ENCODE assay signal across 28 mouse cellular contexts in genomic region chr1:143145111-143145984, GRCm38 (mm10).
DNase-seq lines count a peak whose midpoint lies in the region; ATAC-seq and TF ChIP-seq lines count a peak whose summit lies in the region.
"Had no signal": no experiment of that assay in that cellular context is flagged by ENCODE, and none has a peak within 500 bp of the region (broad histone marks: within the 10 kb centered on the region; RNA-seq: fewer than 3 reads in every experiment).

No protein-coding gene starts in this region.

- H3K27me3 ChIP-seq in midbrain, embryonic 11.5 days (ENCODE audit: control insufficient read depth, insufficient read depth, low read length), result no peaks in the 10 kb centered on the region
- H3K27me3 ChIP-seq in midbrain, embryonic 10.5 days (ENCODE audit: low read depth, poor library complexity, severe bottlenecking), result no peaks in the 10 kb centered on the region
- no peaks in the 10 kb centered on the region for H3K27me3 ChIP-seq in midbrain, embryonic 14.5 days (ENCODE audit: control insufficient read depth, insufficient read depth, low read length)
- H3K27me3 ChIP-seq in midbrain, postnatal 0 days (ENCODE audit: insufficient read depth, low read length), result no peaks in the 10 kb centered on the region
- no peaks in the 10 kb centered on the region for H3K27me3 ChIP-seq in forebrain, embryonic 13.5 days
- no peaks in the 10 kb centered on the region for H3K27me3 ChIP-seq in forebrain, embryonic 16.5 days (replicated peaks; ENCODE audit: control insufficient read depth, insufficient read depth, low read length)
- H3K27me3 ChIP-seq: CH12.LX; embryonic facial prominence, embryonic 12.5 days; embryonic facial prominence, embryonic 15.5 days; hindbrain, embryonic 13.5 days; intestine, embryonic 15.5 days; Patski had no signal

- no peaks in the 10 kb centered on the region for H3K4me1 ChIP-seq in midbrain, embryonic 11.5 days (ENCODE audit: control insufficient read depth, insufficient read depth, low read length)
- no peaks in the 10 kb centered on the region for H3K4me1 ChIP-seq in midbrain, embryonic 10.5 days
- H3K4me1 ChIP-seq in midbrain, embryonic 14.5 days (ENCODE audit: control insufficient read depth, insufficient read depth, low read length), result no peaks in the 10 kb centered on the region
- H3K4me1 ChIP-seq in midbrain, postnatal 0 days (ENCODE audit: insufficient read depth, low read length), result no peaks in the 10 kb centered on the region
- H3K4me1 ChIP-seq in forebrain, embryonic 13.5 days, result peaks cover 12% of the 10 kb centered on the region
- no peaks in the 10 kb centered on the region for H3K4me1 ChIP-seq in forebrain, embryonic 16.5 days (replicated peaks; ENCODE audit: control insufficient read depth, insufficient read depth, low read length)
- H3K4me1 ChIP-seq: embryonic facial prominence, embryonic 12.5 days; embryonic facial prominence, embryonic 15.5 days; hindbrain, embryonic 10.5 days; hindbrain, embryonic 13.5 days; intestine, embryonic 15.5 days had no signal

- no peak for DNase-seq in midbrain, embryonic 11.5 days (ENCODE audit: low spot score, missing footprints)
- no peak for DNase-seq in midbrain, embryonic 10.5 days (ENCODE audit: low spot score)
- peak; percentile 10 for DNase-seq in midbrain, embryonic 14.5 days
- DNase-seq in midbrain, postnatal 0 days (ENCODE audit: low spot score), result no peak
- DNase-seq in gastrocnemius, postnatal 25 days, result no peak
- DNase-seq in left cerebral cortex, adult 11 months (ENCODE audit: low spot score), result no peak
- DNase-seq: adrenal gland, adult 2 months; adrenal gland, postnatal 14 days; B cell, adult 2 months; cerebellum, adult 11-12 months; cerebellum, adult 8-10 months; cerebellum, postnatal 14 days; gastrocnemius, postnatal 10 days; heart, adult 11 months; heart, postnatal 36 days; kidney, adult 11 months had no signal

- no peak overlapping the region for H3K4me3 ChIP-seq in midbrain, embryonic 11.5 days (ENCODE audit: low read depth, low read length)
- H3K4me3 ChIP-seq in midbrain, embryonic 10.5 days, result no peak overlapping the region
- H3K4me3 ChIP-seq in midbrain, embryonic 14.5 days (replicated peaks; ENCODE audit: low read depth, low read length), result no peak overlapping the region
- H3K4me3 ChIP-seq in midbrain, postnatal 0 days (ENCODE audit: low read depth, low read length), result no peak overlapping the region
- H3K4me3 ChIP-seq in forebrain, embryonic 13.5 days, result no peak overlapping the region
- H3K4me3 ChIP-seq in forebrain, embryonic 16.5 days (replicated peaks; ENCODE audit: low read length), result no peak overlapping the region
- H3K4me3 ChIP-seq: embryonic facial prominence, embryonic 12.5 days; embryonic facial prominence, embryonic 15.5 days; hindbrain, embryonic 10.5 days; hindbrain, embryonic 13.5 days; intestine, embryonic 15.5 days had no signal

- no peak overlapping the region for H3K9ac ChIP-seq in midbrain, embryonic 11.5 days (ENCODE audit: low read length)
- H3K9ac ChIP-seq in midbrain, embryonic 14.5 days (replicated peaks; ENCODE audit: low read length), result no peak overlapping the region
- H3K9ac ChIP-seq in midbrain, postnatal 0 days (replicated peaks; ENCODE audit: low read length, poor library complexity, severe bottlenecking), result no peak overlapping the region
- no peak overlapping the region for H3K9ac ChIP-seq in forebrain, embryonic 13.5 days
- no peak overlapping the region for H3K9ac ChIP-seq in forebrain, embryonic 16.5 days (replicated peaks; ENCODE audit: low read depth, low read length)
- H3K9ac ChIP-seq: embryonic facial prominence, embryonic 12.5 days; embryonic facial prominence, embryonic 15.5 days; hindbrain, embryonic 13.5 days; intestine, embryonic 15.5 days had no signal

- no peaks in the 10 kb centered on the region for H3K9me3 ChIP-seq in midbrain, embryonic 11.5 days (ENCODE audit: control insufficient read depth, low read length)
- no peaks in the 10 kb centered on the region for H3K9me3 ChIP-seq in midbrain, embryonic 10.5 days (replicated peaks)
- no peaks in the 10 kb centered on the region for H3K9me3 ChIP-seq in midbrain, embryonic 14.5 days (ENCODE audit: control insufficient read depth, low read length)
- H3K9me3 ChIP-seq in midbrain, postnatal 0 days (ENCODE audit: low read length), result no peaks in the 10 kb centered on the region
- no peaks in the 10 kb centered on the region for H3K9me3 ChIP-seq in forebrain, embryonic 13.5 days (replicated peaks)
- no peaks in the 10 kb centered on the region for H3K9me3 ChIP-seq in forebrain, embryonic 16.5 days (ENCODE audit: control insufficient read depth, low read length)
- H3K9me3 ChIP-seq: embryonic facial prominence, embryonic 12.5 days; embryonic facial prominence, embryonic 15.5 days; G1E; hindbrain, embryonic 10.5 days; hindbrain, embryonic 13.5 days; intestine, embryonic 15.5 days had no signal

- H3K27ac ChIP-seq in midbrain, embryonic 11.5 days (ENCODE audit: low read depth, low read length), result no peak overlapping the region
- H3K27ac ChIP-seq in midbrain, embryonic 10.5 days (replicated peaks), result no peak overlapping the region
- no peak overlapping the region for H3K27ac ChIP-seq in midbrain, embryonic 14.5 days (replicated peaks; ENCODE audit: low read depth, low read length)
- H3K27ac ChIP-seq in midbrain, postnatal 0 days (ENCODE audit: low read depth, low read length), result no peak overlapping the region
- H3K27ac ChIP-seq in forebrain, embryonic 13.5 days, result peak overlapping the region; percentile 48
- no peak overlapping the region for H3K27ac ChIP-seq in forebrain, embryonic 16.5 days (ENCODE audit: low read length)
- H3K27ac ChIP-seq: embryonic facial prominence, embryonic 12.5 days; embryonic facial prominence, embryonic 15.5 days; hindbrain, embryonic 10.5 days; hindbrain, embryonic 13.5 days; intestine, embryonic 15.5 days had no signal

- no peaks in the 10 kb centered on the region for H3K36me3 ChIP-seq in midbrain, embryonic 11.5 days (ENCODE audit: control insufficient read depth, insufficient read depth, low read length)
- no peaks in the 10 kb centered on the region for H3K36me3 ChIP-seq in midbrain, embryonic 10.5 days
- no peaks in the 10 kb centered on the region for H3K36me3 ChIP-seq in midbrain, embryonic 14.5 days (ENCODE audit: control insufficient read depth, insufficient read depth, low read length)
- H3K36me3 ChIP-seq in midbrain, postnatal 0 days (ENCODE audit: insufficient read depth, low read length), result no peaks in the 10 kb centered on the region
- no peaks in the 10 kb centered on the region for H3K36me3 ChIP-seq in forebrain, embryonic 13.5 days (ENCODE audit: poor library complexity, severe bottlenecking)
- no peaks in the 10 kb centered on the region for H3K36me3 ChIP-seq in forebrain, embryonic 16.5 days (ENCODE audit: control insufficient read depth, insufficient read depth)
- H3K36me3 ChIP-seq: embryonic facial prominence, embryonic 12.5 days; embryonic facial prominence, embryonic 15.5 days; G1E; hindbrain, embryonic 10.5 days; hindbrain, embryonic 13.5 days; intestine, embryonic 15.5 days had no signal

- WGBS in midbrain, embryonic 11.5 days, result 48% methylated on average over 4 of the region's 4 CpGs
- 58% methylated on average over 4 of the region's 4 CpGs for WGBS in midbrain, embryonic 10.5 days
- WGBS in midbrain, embryonic 14.5 days, result 32% methylated on average over 4 of the region's 4 CpGs
- 37% methylated on average over 4 of the region's 4 CpGs for WGBS in midbrain, postnatal 0 days
- 8% methylated on average over 4 of the region's 4 CpGs for WGBS in forebrain, embryonic 13.5 days
- WGBS in forebrain, embryonic 16.5 days, result 8% methylated on average over 4 of the region's 4 CpGs

- H3K4me2 ChIP-seq in midbrain, embryonic 11.5 days, result no peak overlapping the region
- H3K4me2 ChIP-seq in midbrain, embryonic 14.5 days (ENCODE audit: low read length), result no peak overlapping the region
- no peak overlapping the region for H3K4me2 ChIP-seq in midbrain, postnatal 0 days (ENCODE audit: low read depth, low read length, poor library complexity, severe bottlenecking)
- H3K4me2 ChIP-seq in forebrain, embryonic 13.5 days, result no peak overlapping the region
- H3K4me2 ChIP-seq in forebrain, embryonic 16.5 days (ENCODE audit: low read length), result no peak overlapping the region
- H3K4me2 ChIP-seq: embryonic facial prominence, embryonic 12.5 days; embryonic facial prominence, embryonic 15.5 days; heart, embryonic 11.5 days; hindbrain, embryonic 13.5 days; intestine, embryonic 15.5 days had no signal

- ATAC-seq in midbrain, embryonic 11.5 days (ENCODE audit: low FRiP score), result peak; percentile 82
- no peak; the same call in 1 of the 2 replicates for ATAC-seq in midbrain, embryonic 14.5 days (ENCODE audit: low FRiP score, low TSS enrichment)
- ATAC-seq in midbrain, postnatal 0 days (ENCODE audit: low FRiP score), result no peak
- peak; percentile 95 for ATAC-seq in forebrain, embryonic 13.5 days
- ATAC-seq in forebrain, embryonic 16.5 days, result peak; percentile 73
- ATAC-seq: hindbrain, embryonic 16.5 days; intestine, embryonic 15.5 days; Patski had no signal

- no peak for TF ChIP-seq CTCF in midbrain, postnatal 0 days (IDR thresholded peaks at IDR 0.05)

Comparison
In these comparisons a context has a peak if more than half of its experiments do, and no peak if none do; other contexts are left out.
1. ATAC-seq: peak in midbrain, embryonic 11.5 days (single experiment), forebrain, embryonic 13.5 days (single experiment) and forebrain, embryonic 16.5 days (single experiment); none in midbrain, embryonic 14.5 days (single experiment) and midbrain, postnatal 0 days (single experiment).